Mouse (Mus musculus) erythroblast, embryonic 14.5 days (primary cell): ENCODE data around the gene Bsdc1. TPM values are rescaled to one million over a fixed set of nuclear protein-coding genes. Genes with fewer than 3 reads are reported as not detected.
"Not testable (repeated sequence)": the region's sequence is repeated elsewhere in the genome, so short reads cannot be mapped to it uniquely, and the experiment has no call there.

Experiments
- H3K27me3 ChIP-seq: 2 replicates; pipeline ENCODE4 v1.6.1; 2012; ENCODE audit warnings: inconsistent platforms; ENCODE audit not compliant: control insufficient read depth
- H3K36me3 ChIP-seq: 2 replicates; pipeline ENCODE4 v1.6.1; 2012; ENCODE audit warnings: mild to moderate bottlenecking, inconsistent platforms; ENCODE audit not compliant: control insufficient read depth
- H3K4me1 ChIP-seq: 2 replicates; pipeline ENCODE4 v1.6.1; 2012; ENCODE audit warnings: inconsistent platforms; ENCODE audit not compliant: control insufficient read depth
- H3K4me3 ChIP-seq: replicated peaks from 2 replicates; pipeline ENCODE3; 2012; ENCODE audit warnings: moderate library complexity, mild to moderate bottlenecking, inconsistent platforms
- H3K9me3 ChIP-seq: 2 replicates; pipeline ENCODE4 v1.6.1; 2012; ENCODE audit warnings: low read length, inconsistent platforms, mixed read lengths; ENCODE audit not compliant: control insufficient read depth
- GATA1 ChIP-seq: IDR thresholded peaks from 2 replicates; pipeline ENCODE4 v1.6.1; 2012; ENCODE audit warnings: low read length, inconsistent platforms, mixed read lengths
- TAL1 ChIP-seq: IDR thresholded peaks from 3 replicates; pipeline ENCODE4 v1.6.1; 2012; ENCODE audit warnings: low read length, inconsistent platforms, mixed read lengths
- polyA plus RNA-seq: library from polyadenylated mRNA; stranded (reverse); fragments of >175 nt; gene quantifications from 2 replicates; pipeline ENCODE4 v1.2.3, GENCODE M21; 2012

Bsdc1 gene
- polyA plus RNA-seq, 1 experiment: 92.9 TPM

DNA sequence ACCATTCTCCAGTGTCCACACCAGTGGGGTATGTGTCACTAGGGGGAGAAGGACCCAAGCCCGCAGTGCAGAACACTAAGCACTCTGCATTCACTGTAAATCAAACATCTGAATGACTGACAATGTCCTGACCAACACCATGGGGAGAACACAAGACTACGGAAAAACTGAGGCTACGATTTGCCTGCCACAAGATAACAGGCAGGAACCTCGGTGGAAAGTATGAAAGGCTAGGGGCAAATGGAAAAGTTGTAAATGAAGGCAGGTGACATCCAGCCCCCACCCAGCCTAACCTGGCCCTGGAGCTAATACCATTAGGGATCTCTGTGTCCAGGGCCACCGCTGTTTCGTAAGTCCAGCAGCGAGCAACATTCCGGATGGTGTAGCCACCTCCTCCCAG, 57.1 kb downstream of the Bsdc1 start:
- Histone ChIP-seq H3K9me3 (no peaks in the 10 kb centered on the region), H3K27me3 (peaks cover 10% of the 10 kb centered on the region), H3K36me3 (peaks cover 82% of the 10 kb centered on the region), H3K4me3 (no peak overlapping the region), H3K4me1 (peaks cover 19% of the 10 kb centered on the region)
- no peak for TF ChIP-seq TAL1
- no peak for TF ChIP-seq GATA1

DNA sequence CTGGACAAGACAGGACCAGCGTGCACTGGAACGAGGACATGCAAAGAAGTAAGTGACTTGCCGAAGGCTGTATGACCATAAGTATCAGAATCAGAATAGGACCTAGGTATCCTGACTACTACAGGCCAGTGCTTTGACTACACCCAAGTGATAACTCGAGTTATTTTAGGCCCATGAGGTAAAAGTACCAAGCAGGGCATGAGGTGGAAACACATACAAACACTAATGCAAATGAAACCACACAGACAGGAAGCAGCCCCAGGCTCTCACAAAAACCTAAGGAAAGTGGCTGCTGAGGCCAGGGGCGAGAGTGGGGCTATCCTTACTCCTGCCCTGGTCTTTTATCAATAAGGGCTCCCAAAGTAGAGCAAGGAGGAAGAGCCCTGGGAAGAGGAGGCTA, 64.0 kb downstream of the Bsdc1 start:
- TF ChIP-seq GATA1 (no peak), TAL1 (no peak)
- no peaks in the 10 kb centered on the region for H3K9me3 ChIP-seq
- no peak overlapping the region for H3K4me3 ChIP-seq
- H3K36me3 ChIP-seq: peaks cover 82% of the 10 kb centered on the region
- H3K4me1 ChIP-seq: no peaks in the 10 kb centered on the region
- H3K27me3 ChIP-seq: no peaks in the 10 kb centered on the region

GRCm38 (mm10) chr4:129525889-129526288, 64.5 kb downstream of the Bsdc1 start:
- no peaks in the 10 kb centered on the region for H3K4me1 ChIP-seq
- no peaks in the 10 kb centered on the region for H3K9me3 ChIP-seq
- no peaks in the 10 kb centered on the region for H3K27me3 ChIP-seq
- peaks cover 83% of the 10 kb centered on the region for H3K36me3 ChIP-seq
- TF ChIP-seq GATA1 (no peak), TAL1 (no peak)
- no peak overlapping the region for H3K4me3 ChIP-seq

DNA sequence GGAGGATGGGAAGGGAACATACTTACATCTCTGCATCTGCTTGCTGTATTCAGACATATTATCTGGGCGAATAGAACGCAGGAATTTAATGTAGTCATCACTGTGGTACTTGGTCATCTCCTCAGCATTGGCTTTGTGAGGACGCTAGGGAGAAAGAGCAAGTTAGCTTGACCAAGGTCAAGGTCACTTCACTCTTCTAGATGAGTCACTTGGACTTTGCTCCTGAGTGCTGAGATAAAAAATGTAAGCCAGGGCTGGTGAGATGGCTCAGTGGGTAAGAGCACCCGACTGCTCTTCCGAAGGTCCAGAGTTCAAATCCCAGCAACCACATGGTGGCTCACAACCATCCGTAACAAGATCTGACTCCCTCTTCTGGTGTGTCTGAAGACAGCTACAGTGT, 67.5 kb downstream of the Bsdc1 start:
- H3K4me1 ChIP-seq, H3K27me3 ChIP-seq, H3K9me3 ChIP-seq, H3K4me3 ChIP-seq: not testable (repeated sequence)
- peaks cover 77% of the 10 kb centered on the region for H3K36me3 ChIP-seq

Other genes starting within 250 kb of the Bsdc1 start
- 0.09 and 0.12 TPM in 2 replicates for gene C77080, start 200.2 kb upstream of the Bsdc1 start, polyA plus RNA-seq
- gene Sync, start 174.0 kb upstream of the Bsdc1 start, polyA plus RNA-seq: not detected in 2 replicates
- gene Rbbp4, start 126.2 kb upstream of the Bsdc1 start, polyA plus RNA-seq: 5.4 and 8.0 TPM in 2 replicates
- gene Zbtb8os, start 125.9 kb upstream of the Bsdc1 start, polyA plus RNA-seq: 0.10 and 0.29 TPM in 2 replicates
- 0.04 and 0.08 TPM in 2 replicates for gene Zbtb8a, start 83.5 kb upstream of the Bsdc1 start, polyA plus RNA-seq
- 0.02 TPM in 1 of 2 replicates, not detected in the other for gene Zbtb8b, start 20.7 kb upstream of the Bsdc1 start, polyA plus RNA-seq
- not detected in 2 replicates for gene Tssk3, start 29.4 kb downstream of the Bsdc1 start, polyA plus RNA-seq
- gene Fam229a, start 29.6 kb downstream of the Bsdc1 start, polyA plus RNA-seq: 1.5 and 1.9 TPM in 2 replicates
- 1.2 and 1.4 TPM in 2 replicates for gene Marcksl1, start 52.0 kb downstream of the Bsdc1 start, polyA plus RNA-seq
- 9.1 and 9.2 TPM in 2 replicates for gene Hdac1, start 81.1 kb downstream of the Bsdc1 start, polyA plus RNA-seq
- gene Lck, start 112.1 kb downstream of the Bsdc1 start, polyA plus RNA-seq: 3.0 and 3.1 TPM in 2 replicates
- gene Fam167b, start 117.0 kb downstream of the Bsdc1 start, polyA plus RNA-seq: 0.15 TPM in 1 of 2 replicates, not detected in the other
- gene Eif3i, start 139.1 kb downstream of the Bsdc1 start, polyA plus RNA-seq: 14.4 and 16.7 TPM in 2 replicates
- gene Tmem234, start 139.1 kb downstream of the Bsdc1 start, polyA plus RNA-seq: 53.2 and 58.6 TPM in 2 replicates
- not detected in 2 replicates for gene Dcdc2b, start 152.7 kb downstream of the Bsdc1 start, polyA plus RNA-seq
- 0.09 and 0.11 TPM in 2 replicates for gene Iqcc, start 157.5 kb downstream of the Bsdc1 start, polyA plus RNA-seq
- gene Ccdc28b, start 162.4 kb downstream of the Bsdc1 start, polyA plus RNA-seq: 0.73 and 2.6 TPM in 2 replicates
- 2.8 and 3.0 TPM in 2 replicates for gene Txlna, start 179.5 kb downstream of the Bsdc1 start, polyA plus RNA-seq
- 0.47 and 0.65 TPM in 2 replicates for gene Kpna6, start 211.2 kb downstream of the Bsdc1 start, polyA plus RNA-seq
- 1.0 and 1.4 TPM in 2 replicates for gene Tmem39b, start 235.3 kb downstream of the Bsdc1 start, polyA plus RNA-seq